Mouse (Mus musculus) hematopoietic stem cell, adult 5-6 weeks (primary cell): ENCODE data around the gene Myo18b. TPM values are rescaled to one million over a fixed set of nuclear protein-coding genes. Genes with fewer than 3 reads are reported as not detected.

ENCODE experiments used
- ATAC-seq, 2 experiments: fragments of 125-278 bp in 1 of 2; replicated peaks in 1 of 2; 2 replicates each; pipeline ENCODE4 v1.8.0; 2016 to 2017; ENCODE audit warnings: inconsistent platforms in 2 of 2, mild to moderate bottlenecking in 2 of 2, moderate number of reproducible peaks in 2 of 2, low read depth in 1 of 2, moderate TSS enrichment in 1 of 2; ENCODE audit not compliant: low FRiP score in 2 of 2, poor library complexity in 2 of 2, severe bottlenecking in 2 of 2, insufficient read depth in 1 of 2, low TSS enrichment in 1 of 2
- total RNA-seq: library from RNA; stranded (forward); fragments of 172-1452, 232-1000 nt; gene quantifications from 2 replicates; pipeline ENCODE4 v1.2.3, GENCODE M21; 2017

Gene Myo18b
- total RNA-seq, 1 experiment from 2014 or later = not detected

DNA sequence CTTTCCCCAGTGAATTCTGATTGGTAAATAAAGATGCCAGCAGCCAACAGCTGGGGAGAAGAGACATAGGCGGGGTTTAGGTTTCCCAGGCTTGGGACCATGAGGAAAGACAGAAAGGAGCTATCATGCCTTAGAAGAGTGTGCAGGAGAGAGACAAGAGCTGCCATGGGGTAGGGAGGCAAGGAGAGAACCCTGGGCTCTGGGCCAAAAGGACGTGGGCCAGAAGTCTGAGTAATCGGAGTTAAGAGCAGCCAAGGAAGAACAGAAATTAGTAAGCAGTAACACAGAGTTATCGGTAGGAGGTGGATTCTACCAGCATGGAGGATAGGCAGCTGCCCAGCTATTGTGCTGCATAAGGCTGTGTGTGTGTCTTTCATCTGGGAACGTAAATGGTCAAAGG lies 115.8 kb downstream of the Myo18b start:
- no peak for ATAC-seq

GRCm38 (mm10) chr5:112776781-112777405 lies 119.3 kb downstream of the Myo18b start:
- no peak for ATAC-seq

- no peak for ATAC-seq
These were observed 122.7 kb downstream of the Myo18b start for GRCm38 (mm10) chr5:112773429-112773828.

DNA sequence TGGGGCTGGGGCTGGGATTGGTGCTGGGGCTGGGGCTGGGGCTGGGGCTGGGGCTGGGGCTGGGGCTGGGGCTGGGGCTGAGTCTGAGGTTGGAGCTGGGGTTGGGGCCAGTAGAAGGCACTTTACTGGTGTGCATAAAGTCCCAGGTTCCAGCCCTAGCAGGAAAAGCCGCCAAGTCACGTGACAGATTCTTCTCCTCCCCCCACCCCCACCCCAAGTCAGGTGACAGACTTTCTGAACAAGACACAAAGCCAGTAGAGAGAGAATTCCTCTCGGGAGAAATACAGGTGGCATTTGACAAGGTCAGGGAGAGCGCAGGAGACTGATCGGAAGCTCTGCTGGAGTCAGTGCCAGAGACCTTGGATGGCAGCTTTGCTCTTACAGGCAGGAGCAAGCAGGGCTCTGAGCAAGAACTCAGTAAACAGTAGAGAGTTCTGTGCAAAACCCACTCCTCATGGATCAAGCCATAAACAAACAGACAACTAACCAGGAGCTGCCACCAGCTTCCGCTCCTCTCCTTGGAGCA lies 124.7 kb downstream of the Myo18b start:
- no peak for ATAC-seq

DNA sequence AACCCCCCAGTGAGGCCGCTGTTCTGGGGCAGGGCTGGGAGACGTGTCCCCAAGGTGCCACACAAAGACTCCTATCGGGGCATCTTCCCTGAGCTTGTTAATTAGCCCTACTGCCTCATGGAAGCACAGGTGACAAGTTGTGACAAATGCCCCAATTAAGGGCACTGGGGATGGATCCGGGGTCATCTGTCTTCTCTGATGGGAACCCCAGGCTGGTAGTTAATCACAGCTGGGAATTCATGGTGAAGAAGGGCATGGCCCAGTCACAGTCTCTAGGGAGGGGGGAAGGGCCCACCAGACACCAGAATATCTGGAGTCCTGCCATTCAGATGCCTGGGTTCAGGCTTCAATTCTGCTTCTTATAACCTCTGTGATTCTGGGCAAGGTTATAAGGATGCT lies 126.4 kb downstream of the Myo18b start:
- ATAC-seq = no peak

DNA sequence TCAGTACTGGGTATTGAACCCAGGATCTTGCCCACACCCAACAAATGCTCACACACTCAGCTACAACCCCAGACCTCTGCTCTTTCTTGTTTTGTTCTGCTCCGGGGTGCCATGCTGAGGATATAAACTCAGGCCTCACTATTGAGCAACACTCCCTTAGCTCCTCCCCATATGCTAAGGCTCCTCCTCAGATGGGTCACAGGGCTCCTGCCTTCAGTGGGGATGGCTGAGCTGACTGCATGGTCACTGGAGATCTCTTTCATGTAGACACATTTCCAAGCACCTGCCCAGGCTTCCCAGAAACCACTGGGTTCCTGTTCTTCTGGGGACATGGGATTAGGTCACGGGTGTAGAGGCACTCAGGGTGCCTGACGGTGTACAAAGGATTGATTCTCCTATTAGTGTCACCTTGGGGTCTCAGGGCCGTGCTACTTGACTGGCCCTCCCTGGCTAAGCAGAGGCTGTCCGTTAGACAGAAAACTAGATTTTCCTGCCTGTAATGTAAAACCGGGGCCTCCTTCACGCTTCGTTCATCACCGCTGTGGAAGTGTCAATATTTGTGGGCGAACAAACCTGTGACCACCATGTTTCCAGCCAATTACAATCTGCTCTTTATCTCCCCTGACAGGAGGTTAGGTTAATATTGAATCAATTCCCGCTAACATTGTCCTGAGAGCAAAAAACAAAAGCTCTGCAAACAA lies 127.0 kb downstream of the Myo18b start:
- no peak for ATAC-seq

GRCm38 (mm10) chr5:112768556-112768955 lies 127.6 kb downstream of the Myo18b start:
- no peak for ATAC-seq

DNA sequence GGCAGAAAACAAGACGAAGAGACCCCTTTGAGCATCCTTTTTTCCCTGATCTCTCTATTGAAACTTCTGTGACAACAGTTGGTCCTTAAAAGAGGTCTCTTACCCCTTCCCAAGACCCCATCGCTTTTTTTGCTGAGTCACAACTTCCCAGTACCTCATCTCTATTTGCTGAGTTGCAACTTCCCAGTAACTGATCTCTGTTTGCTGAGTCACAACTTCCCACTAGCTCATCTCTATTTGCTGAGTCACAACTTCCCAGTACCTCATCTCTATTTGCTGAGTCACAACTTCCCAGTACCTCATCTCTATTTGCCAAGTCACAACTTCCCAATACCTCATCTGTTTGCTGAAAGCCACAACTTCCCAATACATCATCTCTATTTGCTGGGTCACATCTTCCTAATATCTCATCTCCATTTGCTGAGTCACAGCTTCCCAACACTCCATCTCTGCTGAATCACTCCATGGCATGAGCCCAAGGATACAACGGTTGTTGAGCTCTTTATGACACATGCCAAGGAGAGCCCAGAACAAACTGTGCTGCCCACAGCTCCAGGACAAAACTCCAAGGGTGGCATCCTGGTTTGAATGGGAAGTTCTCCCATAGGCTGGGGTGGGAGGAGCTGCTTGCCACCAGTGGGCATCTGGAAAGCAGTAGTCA lies 134.6 kb downstream of the Myo18b start:
- ATAC-seq = no peak

GRCm38 (mm10) chr5:112755581-112755980 lies 140.6 kb downstream of the Myo18b start:
- ATAC-seq = no peak

GRCm38 (mm10) chr5:112749634-112750033 lies 146.5 kb downstream of the Myo18b start:
- ATAC-seq = no peak

- no peak for ATAC-seq
These were observed 148.0 kb downstream of the Myo18b start for GRCm38 (mm10) chr5:112748001-112748719.

GRCm38 (mm10) chr5:112747306-112747930 lies 148.7 kb downstream of the Myo18b start:
- no peak for ATAC-seq

DNA sequence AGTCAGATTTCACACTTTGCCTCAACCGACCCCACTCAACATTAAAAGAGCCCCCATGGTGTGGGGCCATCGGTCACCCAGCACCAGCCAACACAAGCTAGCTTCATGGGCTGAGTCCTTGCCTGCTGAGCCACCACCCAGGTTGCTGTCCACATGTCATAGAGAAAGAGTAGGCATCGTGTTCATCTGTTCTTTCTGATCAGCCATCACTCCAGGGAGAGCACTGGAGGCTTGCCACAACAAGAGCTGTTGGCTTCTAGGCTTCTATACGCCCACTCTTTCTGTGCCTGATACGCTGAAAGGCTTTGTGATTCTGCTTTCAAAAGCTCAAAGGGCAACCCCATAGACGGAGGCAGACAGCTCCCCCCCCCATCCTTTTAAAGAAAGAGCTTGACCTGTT lies 151.0 kb downstream of the Myo18b start:
- no peak for ATAC-seq

GRCm38 (mm10) chr5:112744571-112744970 lies 151.6 kb downstream of the Myo18b start:
- no peak for ATAC-seq

- no peak for ATAC-seq
These were observed 153.0 kb downstream of the Myo18b start for GRCm38 (mm10) chr5:112743121-112743520.

DNA sequence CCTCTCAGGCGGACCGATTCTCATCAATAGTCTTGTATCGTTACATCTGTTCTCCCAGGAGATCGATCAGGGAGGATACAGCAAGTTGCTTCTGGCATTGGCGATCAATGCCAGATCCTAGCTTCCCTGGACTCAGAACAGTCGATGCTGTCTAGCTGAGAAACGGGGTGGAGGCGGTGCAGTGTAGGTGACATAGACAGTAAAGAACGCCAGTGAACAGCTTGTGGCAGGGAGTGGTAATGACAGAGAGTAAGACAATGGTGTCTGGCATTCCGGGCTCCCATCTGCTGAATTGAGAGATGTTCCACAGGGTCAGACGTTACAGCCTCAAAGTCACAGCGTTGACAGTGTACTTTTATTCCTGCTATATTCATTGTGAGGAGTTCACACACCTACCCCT lies 155.5 kb downstream of the Myo18b start:
- ATAC-seq = no peak

GRCm38 (mm10) chr5:112735040-112735439 lies 161.1 kb downstream of the Myo18b start:
- no peak for ATAC-seq
